Mouse (Mus musculus) layer of hippocampus, postnatal 14 days (tissue): ENCODE data around the gene Atp10a. TPM values are rescaled to one million over a fixed set of nuclear protein-coding genes. Genes with fewer than 3 reads are reported as not detected.
A peak's percentile ranks its signal among the peaks of the same experiment; 100 is the strongest.

Experiments
- DNase-seq, 2 experiments: peaks; one replicate each; pipeline ENCODE4 v3.0.0; 2021 to 2022; ENCODE audit warnings: low spot score in 2 of 2, mixed read lengths in 1 of 2
- total RNA-seq, 2 experiments: library from RNA; stranded (reverse); gene quantifications; 2 replicates each; pipeline ENCODE4 v1.2.3; 2021

Gene Atp10a
- total RNA-seq, 2 experiments from 2014 or later: 6.1 to 7.1 TPM

DNA sequence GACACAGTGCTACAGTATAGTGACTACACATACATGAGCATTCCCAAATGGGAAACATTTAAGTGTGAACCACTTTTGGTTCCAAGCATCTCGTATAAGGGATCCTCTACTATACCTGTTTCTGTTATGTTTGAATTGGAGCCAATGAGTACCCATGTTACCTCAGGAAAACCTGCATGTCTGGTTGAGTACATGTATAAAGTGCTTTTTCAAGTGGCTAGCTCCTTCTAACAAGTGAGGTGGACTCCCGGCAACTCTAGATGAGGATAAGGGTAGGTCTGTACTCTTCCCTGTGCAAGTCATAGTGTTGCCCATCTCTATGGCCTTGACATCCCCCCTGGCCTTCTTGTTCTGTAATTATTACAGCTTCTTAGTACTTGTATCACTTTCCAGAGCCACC is 31.0 kb downstream of the Atp10a start:
- DNase-seq: no peak

DNA sequence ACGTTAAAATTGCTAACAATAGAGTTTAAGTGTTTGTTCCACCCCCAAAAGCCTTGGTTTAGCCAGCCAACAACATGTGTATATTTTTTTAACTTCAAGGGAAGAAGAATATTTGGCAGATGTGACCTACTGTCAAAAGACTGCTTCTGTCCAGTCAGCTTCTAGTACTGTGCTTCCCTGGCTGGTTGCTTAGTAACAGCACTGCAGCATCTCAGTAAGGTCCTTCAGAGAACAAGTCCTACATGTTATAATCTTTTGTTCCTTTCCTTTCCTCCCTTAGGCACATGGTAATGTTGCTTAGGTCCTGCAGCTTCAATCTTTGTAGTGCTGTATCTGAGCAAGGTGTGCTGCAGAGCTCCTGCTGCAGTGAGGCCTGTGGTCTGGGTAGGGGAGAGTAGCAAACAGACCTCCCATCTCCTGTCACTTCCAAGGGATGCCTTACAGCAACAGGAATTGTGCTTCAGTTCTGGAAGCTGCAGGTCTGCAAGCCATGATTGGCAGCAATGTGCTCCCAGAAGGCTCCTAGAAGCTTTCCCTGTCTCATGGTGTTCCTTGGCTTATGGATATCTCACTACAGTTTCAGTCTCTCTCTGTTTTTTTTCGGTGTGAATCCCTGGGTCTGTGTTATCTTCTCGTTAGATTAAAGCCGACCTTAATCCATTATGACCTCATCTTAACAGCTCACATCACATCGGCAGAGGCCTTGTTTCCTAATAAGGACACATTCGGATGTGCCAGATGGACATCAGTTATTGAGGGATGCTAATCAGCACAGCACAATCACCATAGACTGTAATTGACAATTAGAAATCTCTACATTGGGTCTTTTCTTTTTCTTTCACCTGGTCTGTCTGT is 34.3 kb downstream of the Atp10a start:
- DNase-seq: peak in 1 of 2 experiments; percentile 8

- DNase-seq: no peak
Observed at GRCm38 (mm10) chr7:58690997-58691596, 35.1 kb downstream of the Atp10a start.

DNA sequence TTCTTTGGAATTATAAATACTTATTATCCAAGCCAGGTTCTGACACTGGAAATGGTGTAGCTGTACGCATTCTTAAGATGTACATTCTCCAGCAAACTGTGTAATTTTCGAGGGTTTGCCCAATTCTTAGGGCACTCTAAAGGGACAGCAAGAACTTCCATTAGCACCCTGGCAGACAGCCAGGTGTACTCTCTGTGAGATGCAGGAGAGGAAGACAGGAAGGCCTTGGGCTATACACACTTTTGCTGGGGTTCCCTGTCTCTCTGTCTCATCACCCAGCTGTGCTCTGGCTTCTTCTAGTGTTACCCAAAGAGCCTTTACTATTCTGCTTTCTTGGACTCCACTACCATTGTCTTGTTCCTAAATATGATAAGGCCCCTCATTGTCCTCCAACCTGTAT is 36.7 kb downstream of the Atp10a start:
- DNase-seq: no peak

DNA sequence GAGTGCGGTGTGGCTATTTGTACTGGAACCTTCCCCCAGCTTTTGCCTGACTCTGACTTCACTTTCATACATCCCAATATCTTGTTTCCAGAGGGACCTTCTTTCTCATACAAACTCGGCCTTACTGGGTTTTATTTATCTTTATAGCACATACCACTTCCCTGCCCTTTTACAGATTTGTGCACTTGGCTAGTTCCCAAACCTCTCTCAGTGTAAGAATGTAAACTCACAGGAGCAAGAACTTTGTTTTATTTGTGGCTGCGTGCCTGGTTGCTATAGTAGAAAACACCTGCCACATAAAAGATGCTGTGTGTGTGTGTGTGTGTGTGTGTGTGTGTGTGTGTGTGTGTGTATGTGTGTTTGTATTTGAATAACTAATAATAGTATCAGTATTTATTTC is 37.4 kb downstream of the Atp10a start:
- no peak for DNase-seq

- DNase-seq: no peak
Observed at GRCm38 (mm10) chr7:58695661-58696060, 39.7 kb downstream of the Atp10a start.

DNA sequence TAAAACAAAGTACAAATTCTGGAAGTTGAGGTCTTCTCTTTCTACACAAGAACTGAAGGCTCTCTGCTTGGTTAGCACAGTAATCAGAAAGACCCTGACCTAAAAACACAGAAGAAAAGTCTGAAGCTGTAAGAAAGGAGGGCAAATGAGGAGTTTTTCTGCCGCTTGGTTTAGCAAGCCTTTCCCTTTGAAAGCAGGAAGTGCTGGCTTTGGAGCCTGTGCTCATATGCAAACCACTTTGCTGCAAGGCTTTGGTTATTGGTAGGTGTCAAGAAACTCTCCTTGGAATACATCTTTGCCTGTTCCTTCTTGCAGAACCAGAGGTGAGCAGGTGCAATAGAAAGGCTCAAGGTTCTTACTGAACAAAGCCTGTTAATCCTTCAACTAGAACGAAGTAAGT is 41.1 kb downstream of the Atp10a start:
- no peak for DNase-seq

DNA sequence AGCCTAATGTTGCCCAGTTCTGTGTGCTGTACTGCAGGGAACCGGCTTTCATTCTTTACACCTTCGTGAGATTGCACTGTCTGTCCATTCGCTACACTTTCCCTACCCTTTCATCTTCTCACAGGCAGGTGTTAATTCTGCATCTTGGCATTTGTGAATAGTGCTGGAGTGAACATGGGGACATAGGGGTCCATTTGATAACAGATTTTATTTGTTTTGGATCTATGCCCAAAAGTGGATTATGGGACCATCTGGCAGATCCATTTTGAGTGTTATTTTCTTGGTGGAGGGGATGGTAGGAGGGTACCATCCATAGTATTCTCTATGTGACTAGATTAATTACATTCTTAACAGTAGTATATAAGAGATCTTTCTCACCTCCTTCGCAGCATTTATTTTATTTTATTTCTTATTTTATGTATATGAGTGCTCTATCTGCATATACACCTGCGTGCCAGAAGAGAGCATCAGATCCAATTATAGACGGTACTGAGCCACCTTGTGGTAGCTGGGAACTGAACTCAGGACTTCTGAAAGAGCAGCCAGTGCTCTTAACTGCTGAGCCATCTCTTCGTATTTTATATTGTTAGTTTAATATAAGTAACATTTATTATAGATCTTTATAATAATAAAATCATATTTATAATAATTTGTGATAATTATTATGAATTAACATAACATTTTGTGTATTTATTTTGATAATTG is 42.9 kb downstream of the Atp10a start:
- no peak for DNase-seq

GRCm38 (mm10) chr7:58701311-58701710 is 45.3 kb downstream of the Atp10a start:
- DNase-seq: no peak

DNA sequence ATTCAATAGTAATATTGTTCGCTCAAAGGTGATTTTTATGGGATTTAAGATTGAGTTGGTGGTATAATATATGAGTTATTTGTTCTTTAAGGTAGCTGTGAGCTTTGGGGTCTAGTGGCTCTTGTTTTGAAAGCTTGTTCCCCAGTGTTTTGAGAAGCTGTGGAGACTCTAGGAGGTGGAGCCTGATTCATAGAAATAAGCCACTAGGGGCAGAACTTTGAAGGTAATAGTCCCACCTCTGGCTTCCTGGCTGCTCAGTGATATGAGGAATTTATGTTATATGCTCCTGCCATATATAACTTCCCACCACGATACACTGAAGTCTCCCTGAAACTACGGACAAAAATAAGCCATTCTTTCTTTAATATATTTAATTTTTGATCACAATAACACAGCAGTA is 49.2 kb downstream of the Atp10a start:
- DNase-seq: no peak

GRCm38 (mm10) chr7:58709306-58709705 is 53.3 kb downstream of the Atp10a start:
- no peak for DNase-seq

- no peak for DNase-seq
Observed at GRCm38 (mm10) chr7:58710312-58710711, 54.3 kb downstream of the Atp10a start.

DNA sequence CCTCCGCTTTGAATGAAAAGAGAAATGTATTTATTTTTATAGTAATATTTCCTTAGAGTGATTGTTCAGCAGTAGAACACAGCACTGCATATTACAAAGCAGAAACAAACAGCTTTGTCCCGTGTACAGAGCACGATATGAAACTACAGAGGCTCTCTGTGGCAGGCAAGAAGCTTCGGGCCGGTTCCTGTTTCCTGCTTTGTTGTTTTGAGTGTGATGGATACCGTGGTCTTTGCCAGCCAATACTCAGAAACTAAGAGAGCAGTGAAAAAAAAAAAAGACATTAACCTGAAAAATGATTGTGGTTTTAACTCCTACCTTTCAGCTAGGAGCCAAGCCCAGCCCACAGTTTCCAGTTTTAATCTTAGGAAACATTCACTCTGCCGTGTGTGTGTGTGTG is 55.8 kb downstream of the Atp10a start:
- DNase-seq: no peak

DNA sequence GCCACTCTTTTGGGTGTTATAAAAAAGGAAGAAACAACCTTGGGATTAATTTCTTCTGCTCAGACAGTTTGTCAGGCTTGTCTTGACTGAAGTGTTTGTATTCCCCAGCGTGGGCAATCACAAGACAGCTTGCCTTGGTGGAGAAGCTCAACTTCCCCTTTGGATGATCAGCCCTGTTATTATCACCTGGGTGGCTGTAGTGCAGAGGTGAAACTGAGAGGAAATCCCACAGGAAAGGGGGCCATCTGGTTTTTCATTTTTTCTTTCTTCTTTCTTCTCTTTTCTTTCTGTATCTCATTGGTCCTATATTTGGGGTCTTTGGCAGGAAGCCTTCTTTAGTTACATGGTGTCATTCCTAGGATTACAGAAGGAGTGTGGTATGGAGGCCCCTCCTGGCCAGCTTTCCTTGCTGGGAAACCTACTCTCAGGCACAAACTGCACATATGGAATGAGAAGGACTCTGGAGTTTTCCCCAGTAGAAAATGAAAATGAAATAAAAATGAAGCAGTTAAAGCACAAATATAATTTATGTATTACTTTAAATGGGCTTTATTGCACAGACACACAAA is 59.7 kb downstream of the Atp10a start:
- DNase-seq: no peak

DNA sequence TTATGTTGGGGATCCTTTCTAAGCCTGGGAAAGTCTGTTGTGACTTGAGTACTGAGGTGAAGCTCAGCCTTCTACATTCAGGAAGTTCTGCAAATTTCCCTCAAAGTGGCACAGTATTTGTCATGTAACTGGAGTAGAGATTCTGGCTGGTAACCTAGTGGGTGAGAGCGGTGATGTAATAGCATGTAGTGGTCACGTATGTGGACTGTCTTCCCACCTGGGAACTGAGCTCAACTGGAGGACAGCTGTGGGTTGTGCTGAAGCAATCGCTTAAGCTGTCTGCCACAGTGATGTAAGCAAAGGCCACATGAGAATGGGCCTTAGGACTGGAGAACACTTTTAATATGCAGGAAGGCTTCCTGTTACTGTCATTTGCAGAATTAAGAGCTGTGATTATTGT is 60.7 kb downstream of the Atp10a start:
- no peak for DNase-seq

- no peak for DNase-seq
Observed at GRCm38 (mm10) chr7:58718556-58718955, 62.6 kb downstream of the Atp10a start.

- DNase-seq: no peak
Observed at GRCm38 (mm10) chr7:58719218-58719938, 63.4 kb downstream of the Atp10a start.

- DNase-seq: no peak
Observed at GRCm38 (mm10) chr7:58722250-58722649, 66.3 kb downstream of the Atp10a start.

GRCm38 (mm10) chr7:58730201-58730600 is 74.2 kb downstream of the Atp10a start:
- peak; percentile 18 to 73 for DNase-seq

DNA sequence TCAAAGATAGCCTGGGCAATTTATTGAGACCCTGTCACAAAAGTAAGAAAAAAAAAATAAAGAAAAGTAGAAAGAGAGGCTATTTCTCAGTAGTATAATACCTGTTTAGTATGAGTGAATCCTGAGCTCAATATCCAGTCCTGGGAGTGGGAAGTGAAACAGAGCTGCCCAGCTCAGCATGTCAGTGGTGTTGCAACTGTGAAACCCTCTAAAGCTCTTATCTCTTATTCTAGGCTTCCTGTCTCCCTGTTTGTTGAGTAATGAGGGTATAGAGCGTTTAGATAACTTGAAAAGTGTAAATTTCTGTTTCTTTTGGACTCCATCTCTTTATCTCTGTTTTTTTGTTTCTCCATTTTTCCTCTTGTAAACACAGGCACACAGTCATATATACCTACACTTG is 74.9 kb downstream of the Atp10a start:
- DNase-seq: no peak

DNA sequence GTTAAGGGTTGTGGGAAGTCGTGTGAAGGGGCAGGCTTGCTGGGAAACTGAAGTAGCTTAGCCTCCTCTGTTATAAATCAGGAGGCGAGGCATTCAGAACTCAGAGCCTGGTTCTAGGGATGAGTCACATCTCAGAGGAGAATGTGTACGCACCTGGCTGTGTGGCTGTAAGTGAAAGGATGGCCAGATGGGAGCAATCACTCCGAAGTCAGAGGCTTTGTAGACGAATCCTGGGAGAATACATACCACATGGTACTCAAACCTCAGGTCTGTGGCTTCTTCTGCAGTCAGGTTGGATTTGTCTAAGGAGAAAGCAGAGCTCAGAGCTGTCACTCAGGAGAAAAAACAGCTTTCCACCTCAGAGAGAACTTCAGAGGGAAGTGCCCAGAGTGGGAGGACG is 76.4 kb downstream of the Atp10a start:
- no peak for DNase-seq
